ENCODE assay signal across 10 mouse cellular contexts in the genomic region with DNA sequence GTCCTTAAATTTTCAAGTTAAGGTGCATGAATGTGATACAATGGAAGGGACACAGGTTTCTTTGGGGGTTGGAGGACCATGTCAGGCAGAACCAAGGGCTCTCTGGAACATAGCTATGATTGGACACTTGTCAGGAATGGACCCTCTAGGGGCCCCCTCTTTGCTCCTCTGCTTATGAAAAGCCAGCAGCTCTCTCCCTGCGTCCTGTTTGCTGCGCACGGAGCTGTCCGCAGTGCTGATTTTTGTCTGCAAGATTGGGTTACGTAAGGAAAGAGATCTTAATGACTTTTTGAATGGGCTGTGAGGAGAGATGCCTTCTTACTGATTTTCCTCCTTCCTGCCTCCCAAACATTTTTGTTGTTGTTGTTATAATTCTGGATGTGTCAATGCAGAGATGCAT. TPM values are rescaled to one million over a fixed set of nuclear protein-coding genes. Genes with fewer than 3 reads are reported as not detected.
DNase-seq lines count a peak whose midpoint lies in the region; ATAC-seq and TF ChIP-seq lines count a peak whose summit lies in the region.
"Had no signal": no experiment of that assay in that cellular context is flagged by ENCODE, and none has a peak within 500 bp of the region (broad histone marks: within the 10 kb centered on the region; RNA-seq: fewer than 3 reads in every experiment).

No protein-coding gene starts in this region.

- H3K27ac ChIP-seq in CH12.LX (ENCODE audit: insufficient read depth, low read depth) = no peak overlapping the region
- H3K27ac ChIP-seq in liver, embryonic 14.5 days = no peak overlapping the region
- no peak overlapping the region for H3K27ac ChIP-seq in forebrain, embryonic 12.5 days
- H3K27ac ChIP-seq: heart, embryonic 15.5 days; neural tube, embryonic 13.5 days had no signal

- TF ChIP-seq EP300 in CH12.LX (IDR thresholded peaks at IDR 0.05; ENCODE audit: low read length) = no peak
- TF ChIP-seq EP300 in liver, embryonic 14.5 days (IDR thresholded peaks at IDR 0.05; ENCODE audit: low read depth) = no peak

- H3K36me3 ChIP-seq in CH12.LX (replicated peaks in 1 of 2; ENCODE audit: control insufficient read depth in 1 of 2, insufficient read depth in 1 of 2, low read length in 1 of 2) = no peaks in the 10 kb centered on the region
- no peaks in the 10 kb centered on the region for H3K36me3 ChIP-seq in liver, embryonic 14.5 days (replicated peaks; ENCODE audit: control insufficient read depth, insufficient read depth, low read depth)
- H3K36me3 ChIP-seq in forebrain, embryonic 12.5 days (replicated peaks) = no peaks in the 10 kb centered on the region
- H3K36me3 ChIP-seq: heart, embryonic 15.5 days; neural tube, embryonic 13.5 days had no signal

- no peaks in the 10 kb centered on the region for H3K79me2 ChIP-seq in CH12.LX (replicated peaks; ENCODE audit: control insufficient read depth, extremely low read depth, insufficient read depth, poor library complexity, severe bottlenecking)

- in situ Hi-C loops in CH12.LX (cut with MboI; ENCODE audit: low pct_ligation_motif_present, low pct_unique_long_range_greater_than_20kb, low sequenced_read_pairs) = no loop called here

- intact Hi-C loops in gastrocnemius, postnatal 14 days (cut with DNase I; ENCODE audit: low total_unique reads) = no loop called here

- no peak overlapping the region for H3K4me2 ChIP-seq in CH12.LX (ENCODE audit: insufficient read depth, low read depth, poor library complexity, severe bottlenecking)
- no peak overlapping the region for H3K4me2 ChIP-seq in liver, embryonic 14.5 days (ENCODE audit: low read depth)
- H3K4me2 ChIP-seq in forebrain, embryonic 12.5 days = no peak overlapping the region
- H3K4me2 ChIP-seq: heart, embryonic 15.5 days; neural tube, embryonic 13.5 days had no signal

- no peak for ATAC-seq in liver, embryonic 14.5 days (ENCODE audit: insufficient read depth)
- ATAC-seq in forebrain, embryonic 12.5 days (ENCODE audit: low FRiP score) = no peak

- no peaks in the 10 kb centered on the region for H3K9me3 ChIP-seq in CH12.LX (replicated peaks; ENCODE audit: low read length)
- no peaks in the 10 kb centered on the region for H3K9me3 ChIP-seq in liver, embryonic 14.5 days (ENCODE audit: control insufficient read depth, low read length)
- H3K9me3 ChIP-seq in forebrain, embryonic 12.5 days = no peaks in the 10 kb centered on the region
- H3K9me3 ChIP-seq: heart, embryonic 15.5 days; neural tube, embryonic 13.5 days had no signal

- peak; percentile 47 for DNase-seq in gastrocnemius, postnatal 14 days
- DNase-seq in gastrocnemius, postnatal 25 days = no peak
- no peak for DNase-seq in CH12.LX (ENCODE audit: extremely low read depth)
- DNase-seq in embryo, embryonic 10.5 days (ENCODE audit: low spot score) = peak; percentile 85
- peak in 2 of 3 experiments; percentile 4 to 11 for DNase-seq in liver, embryonic 14.5 days (ENCODE audit: low read depth in 3 of 3, low spot score in 3 of 3)
- DNase-seq in thymus, postnatal 25 days = peak; percentile 23
- DNase-seq in right cerebral cortex, postnatal 25 days = no peak

- TF ChIP-seq RAD21 in CH12.LX (IDR thresholded peaks at IDR 0.05; ENCODE audit: low read depth, low read length) = no peak

- TF ChIP-seq POLR2A in CH12.LX (IDR thresholded peaks at IDR 0.05; ENCODE audit: low read depth, low read length) = no peak

- H3K4me1 ChIP-seq in CH12.LX (ENCODE audit: control insufficient read depth in 1 of 2, insufficient read depth in 2 of 2) = no peaks in the 10 kb centered on the region
- no peaks in the 10 kb centered on the region for H3K4me1 ChIP-seq in liver, embryonic 14.5 days (replicated peaks; ENCODE audit: control insufficient read depth in 2 of 2, insufficient read depth in 2 of 2, low read length in 1 of 2)
- peaks cover 2% of the 10 kb centered on the region; the same call in 1 of the 2 replicates for H3K4me1 ChIP-seq in forebrain, embryonic 12.5 days
- H3K4me1 ChIP-seq: heart, embryonic 15.5 days; neural tube, embryonic 13.5 days had no signal

- TF ChIP-seq CTCF in CH12.LX (conservative IDR thresholded peaks at IDR 0.05 in 1 of 2, IDR thresholded peaks at IDR 0.05 in 1 of 2; ENCODE audit: low read depth in 2 of 2, low read length in 2 of 2) = no peak
- TF ChIP-seq CTCF in liver, embryonic 14.5 days (IDR thresholded peaks at IDR 0.05; ENCODE audit: low read depth) = no peak

- WGBS in liver, embryonic 14.5 days (ENCODE audit: insufficient replicate concordance) = 1% methylated on average over 5 of the region's 5 CpGs
- 1% methylated on average over 5 of the region's 5 CpGs for WGBS in forebrain, embryonic 12.5 days

- dilution Hi-C loops in CH12.LX (cut with MboI; ENCODE audit: extremely low pct_ligation_motif_present, extremely low pct_unique_long_range_greater_than_20kb, low sequenced_read_pairs) = no loop called here

- no peak overlapping the region for H3K4me3 ChIP-seq in CH12.LX (replicated peaks in 1 of 3; ENCODE audit: low read depth in 2 of 3, low read length in 2 of 3, poor library complexity in 1 of 3)
- H3K4me3 ChIP-seq in liver, embryonic 14.5 days (ENCODE audit: insufficient read depth in 1 of 2, low read depth in 2 of 2, low read length in 2 of 2) = no peak overlapping the region
- no peak overlapping the region for H3K4me3 ChIP-seq in forebrain, embryonic 12.5 days (replicated peaks)
- H3K4me3 ChIP-seq: heart, embryonic 15.5 days; neural tube, embryonic 13.5 days had no signal

- no peak overlapping the region for H3K9ac ChIP-seq in CH12.LX (ENCODE audit: insufficient read depth, low read depth)
- H3K9ac ChIP-seq in liver, embryonic 14.5 days (replicated peaks) = no peak overlapping the region
- no peak overlapping the region for H3K9ac ChIP-seq in forebrain, embryonic 12.5 days
- H3K9ac ChIP-seq: heart, embryonic 15.5 days; neural tube, embryonic 13.5 days had no signal

- peaks cover 4% of the 10 kb centered on the region for H3K27me3 ChIP-seq in CH12.LX (replicated peaks)
- H3K27me3 ChIP-seq in liver, embryonic 14.5 days (ENCODE audit: control insufficient read depth, insufficient read depth, low read length) = no peaks in the 10 kb centered on the region
- no peaks in the 10 kb centered on the region for H3K27me3 ChIP-seq in forebrain, embryonic 12.5 days
- H3K27me3 ChIP-seq: heart, embryonic 15.5 days; neural tube, embryonic 13.5 days had no signal

TF ChIP-seq in CH12.LX, 34 proteins besides CTCF, POLR2A, EP300 and RAD21:
- TF ChIP-seq TCF12 (IDR thresholded peaks at IDR 0.05; ENCODE audit: low read depth, low read length) (no peak), E2F4 (IDR thresholded peaks at IDR 0.05; ENCODE audit: insufficient replicate concordance, low read depth, low read length) (no peak), SIN3A (IDR thresholded peaks at IDR 0.05; ENCODE audit: low read length) (peak; percentile 43; the same call in 1 of the 2 replicates), CHD1 (IDR thresholded peaks at IDR 0.05; ENCODE audit: low read depth, low read length) (no peak)

RNA-seq across cellular contexts. Expression of gene Cmtr2, which starts 18.8 kb away (rescaled TPM):
- 1 to 10 TPM; 2.6 to 3.4 TPM for total RNA-seq in gastrocnemius, postnatal 14 days (2021)
- total RNA-seq in gastrocnemius, postnatal 25 days (2021) = 1 to 10 TPM; 2.3 to 2.7 TPM
- 12.8 and 14.8 TPM in 2 replicates for total RNA-seq in CH12.LX (2012; rRNA removed)
- total RNA-seq in CH12.LX (2014; rRNA removed) = 21.9 and 24.2 TPM in 2 replicates
- polyA plus RNA-seq in CH12.LX (2012; ENCODE audit: insufficient read length, low read depth) = 8.7 and 8.8 TPM in 2 replicates
- 1.8 and 2.5 TPM in 2 replicates for polyA plus RNA-seq in liver, embryonic 14.5 days (2012; rRNA removed)
- polyA plus RNA-seq in liver, embryonic 14.5 days (2014; fragmentation: Nextera tagmentation; extraction: Ambion mirVana) = 3.1 and 4.0 TPM in 2 replicates
- 12.5 and 13.8 TPM in 2 replicates for polyA plus RNA-seq in forebrain, embryonic 12.5 days (2016; fragmentation: Nextera tagmentation; extraction: Ambion mirVana)

RNA-seq across cellular contexts. Expression of gene Calb2, which starts 28.7 kb away (rescaled TPM):
- total RNA-seq in gastrocnemius, postnatal 14 days (2021) = under 1 TPM; 0.25 to 0.27 TPM
- total RNA-seq in gastrocnemius, postnatal 25 days (2021) = not detected
- not detected in 2 replicates for total RNA-seq in CH12.LX (2012; rRNA removed)
- not detected in 2 replicates for total RNA-seq in CH12.LX (2014; rRNA removed)
- polyA plus RNA-seq in CH12.LX (2012; ENCODE audit: insufficient read length, low read depth) = not detected in 2 replicates
- polyA plus RNA-seq in liver, embryonic 14.5 days (2012; rRNA removed) = not detected in 2 replicates
- polyA plus RNA-seq in liver, embryonic 14.5 days (2014; fragmentation: Nextera tagmentation; extraction: Ambion mirVana) = not detected in 2 replicates
- polyA plus RNA-seq in forebrain, embryonic 12.5 days (2016; fragmentation: Nextera tagmentation; extraction: Ambion mirVana) = 31.4 and 42.6 TPM in 2 replicates

Comparison
In these comparisons a context has a peak if more than half of its experiments do, and no peak if none do; other contexts are left out.
1. DNase-seq: peak in gastrocnemius, postnatal 14 days (single experiment), embryo, embryonic 10.5 days (single experiment), liver, embryonic 14.5 days (2 of 3) and thymus, postnatal 25 days (single experiment); none in gastrocnemius, postnatal 25 days (single experiment), CH12.LX (single experiment) and right cerebral cortex, postnatal 25 days (single experiment).